Mouse (Mus musculus): Measurements from ENCODE around the gene S100a4.

S100a4 gene

DNA sequence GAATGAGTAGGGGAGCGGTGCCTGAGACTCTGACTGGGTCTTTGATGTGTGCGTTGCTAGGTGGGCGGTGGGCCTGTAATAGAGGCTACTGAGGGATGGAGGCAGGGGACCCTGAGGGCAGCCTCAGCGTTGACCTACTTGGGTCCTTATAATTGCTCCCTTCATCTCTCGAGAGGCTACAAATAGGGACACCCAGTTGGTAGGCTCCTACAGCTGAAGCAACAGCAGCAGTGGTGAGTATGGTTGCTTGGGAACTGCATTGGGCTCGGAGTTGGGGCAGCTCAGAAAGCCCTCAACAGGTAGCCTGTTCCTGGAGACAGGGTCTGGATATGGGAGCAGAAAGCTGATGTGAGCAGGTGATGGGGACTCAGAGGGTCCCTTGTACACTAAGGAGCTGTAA, 3.5 kb upstream of the S100a4 start:
- no peak for DNase-seq (ENCODE audit: low spot score)

DNA sequence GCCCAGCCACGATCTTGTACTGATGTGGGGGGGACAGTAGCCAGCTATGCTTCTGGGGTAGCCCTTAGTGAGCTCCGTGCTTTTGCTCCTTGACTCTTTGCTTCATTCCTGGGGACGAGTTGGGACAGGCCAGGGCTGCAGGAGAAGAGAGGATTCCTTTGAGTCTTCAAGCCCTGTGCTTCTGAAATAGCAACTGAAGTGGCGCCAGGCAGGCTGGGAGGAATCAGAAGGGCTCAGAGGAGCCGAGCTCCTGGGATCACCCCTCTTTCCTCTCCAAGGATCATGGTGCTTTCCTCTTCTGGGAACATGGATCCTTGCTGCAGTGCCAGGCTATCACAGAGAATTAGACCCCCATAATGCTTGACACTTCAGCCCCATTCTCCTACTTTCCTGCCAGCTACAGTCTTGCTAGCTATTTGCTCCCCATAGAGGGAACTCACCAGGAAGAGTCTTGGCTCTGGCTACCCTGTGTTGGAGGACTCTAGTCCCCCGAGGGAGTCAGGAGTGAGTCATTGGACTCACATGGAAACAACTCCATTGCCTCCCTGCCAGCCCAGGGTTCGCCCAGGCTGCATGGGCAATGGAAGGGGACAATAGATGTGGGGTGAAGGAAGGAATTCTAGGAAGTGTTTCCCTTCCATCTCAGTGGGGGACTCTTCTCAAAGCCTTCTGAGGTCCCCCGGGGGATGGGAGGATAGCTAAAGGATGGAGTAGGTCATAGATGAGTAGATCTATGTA, 2.9 kb upstream of the S100a4 start:
- DNase-seq (ENCODE audit: low spot score): no peak

GRCm38 (mm10) chr3:90601486-90602110, 2.0 kb upstream of the S100a4 start, which contains the start of gene Gm42674:
Gm42674 (plus strand) TSS chr3:90601904.
- DNase-seq (ENCODE audit: low spot score): no peak

DNA sequence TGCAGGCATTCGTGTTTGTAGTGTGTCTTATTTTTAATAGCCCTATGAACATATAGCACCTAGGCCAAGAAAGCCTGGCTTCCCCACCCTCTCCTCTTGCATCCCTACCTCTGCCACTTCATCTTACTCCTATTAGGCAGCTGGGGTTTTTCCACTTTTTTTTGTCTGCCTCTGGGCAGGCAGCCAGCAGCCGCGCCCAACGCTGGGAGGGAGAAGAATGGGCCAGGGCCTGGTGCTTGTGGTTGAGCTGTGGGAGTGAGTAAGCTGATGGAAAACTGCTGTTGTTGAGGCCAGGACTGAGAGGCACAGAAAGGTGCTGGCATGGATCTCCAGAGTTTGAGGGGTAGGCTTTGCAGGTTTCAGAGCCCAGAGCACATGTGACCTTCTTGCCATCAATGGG, 845 bp downstream of the S100a4 start:
- no peak for DNase-seq (ENCODE audit: low spot score)

DNA sequence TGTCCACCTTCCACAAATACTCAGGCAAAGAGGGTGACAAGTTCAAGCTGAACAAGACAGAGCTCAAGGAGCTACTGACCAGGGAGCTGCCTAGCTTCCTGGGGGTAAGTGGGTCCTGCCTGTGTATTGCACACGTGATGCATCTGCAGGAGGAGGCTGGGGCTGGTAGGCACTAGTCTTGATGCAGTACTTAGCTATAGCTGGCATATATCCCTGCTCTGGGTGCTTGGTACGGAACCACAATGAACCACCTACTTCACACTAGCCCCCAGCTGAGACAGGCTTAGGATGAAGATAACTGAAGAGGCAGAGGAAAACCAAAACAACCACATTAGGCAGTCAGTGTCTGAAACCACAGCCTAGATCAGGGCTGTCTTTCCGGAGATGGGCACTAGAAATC, 1.5 kb downstream of the S100a4 start:
- DNase-seq (ENCODE audit: low spot score): no peak

DNA sequence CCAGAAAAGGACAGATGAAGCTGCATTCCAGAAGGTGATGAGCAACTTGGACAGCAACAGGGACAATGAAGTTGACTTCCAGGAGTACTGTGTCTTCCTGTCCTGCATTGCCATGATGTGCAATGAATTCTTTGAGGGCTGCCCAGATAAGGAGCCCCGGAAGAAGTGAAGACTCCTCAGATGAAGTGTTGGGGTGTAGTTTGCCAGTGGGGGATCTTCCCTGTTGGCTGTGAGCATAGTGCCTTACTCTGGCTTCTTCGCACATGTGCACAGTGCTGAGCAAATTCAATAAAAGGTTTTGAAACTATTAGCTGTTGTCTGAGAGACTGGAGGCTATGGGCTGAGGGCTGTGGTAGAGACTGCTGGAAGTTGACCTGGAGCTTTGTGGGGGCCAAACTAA, 2.2 kb downstream of the S100a4 start:
- no peak for DNase-seq (ENCODE audit: low spot score)

DNA sequence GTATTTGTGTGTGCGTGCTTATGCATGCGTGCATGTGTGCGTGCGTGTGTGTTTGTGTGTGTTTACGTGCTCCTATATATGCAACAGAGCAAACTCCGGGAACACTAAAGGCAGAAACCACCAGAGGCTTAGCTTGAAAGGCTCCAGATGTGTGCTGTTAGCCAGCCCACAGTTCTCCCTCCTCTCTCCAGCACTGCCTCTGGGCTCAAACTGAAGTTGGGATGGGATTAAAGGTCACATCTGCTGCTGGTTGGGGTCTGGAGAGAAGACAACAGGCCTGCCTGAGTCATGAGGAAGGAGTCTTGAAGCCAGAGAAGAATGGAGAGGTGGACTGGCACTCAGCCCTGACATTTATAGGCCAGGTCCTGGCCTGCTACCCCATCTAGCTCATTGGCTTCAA, 2.6 kb downstream of the S100a4 start:
- DNase-seq (ENCODE audit: low spot score): no peak

DNA sequence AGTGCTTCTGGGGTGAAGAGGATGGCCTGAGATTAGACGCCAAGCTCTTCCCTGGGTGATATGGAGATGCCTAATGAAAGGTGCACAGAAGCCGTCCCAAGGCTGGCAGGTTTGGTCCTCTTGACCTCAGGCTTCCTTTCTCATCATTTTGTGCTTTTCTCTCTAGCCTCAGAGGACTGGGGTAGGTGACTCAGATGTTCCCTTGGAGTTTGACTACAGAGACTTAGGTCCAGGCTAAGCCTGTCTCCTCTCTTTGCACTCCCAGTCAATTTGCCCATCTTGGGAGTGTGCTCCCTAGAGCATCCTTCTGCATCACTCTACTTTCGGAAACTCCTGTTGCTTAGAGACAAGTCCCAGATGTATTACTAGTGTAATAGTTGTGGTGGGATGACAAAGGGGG, 3.8 kb downstream of the S100a4 start:
- DNase-seq (ENCODE audit: low spot score): no peak

DNA sequence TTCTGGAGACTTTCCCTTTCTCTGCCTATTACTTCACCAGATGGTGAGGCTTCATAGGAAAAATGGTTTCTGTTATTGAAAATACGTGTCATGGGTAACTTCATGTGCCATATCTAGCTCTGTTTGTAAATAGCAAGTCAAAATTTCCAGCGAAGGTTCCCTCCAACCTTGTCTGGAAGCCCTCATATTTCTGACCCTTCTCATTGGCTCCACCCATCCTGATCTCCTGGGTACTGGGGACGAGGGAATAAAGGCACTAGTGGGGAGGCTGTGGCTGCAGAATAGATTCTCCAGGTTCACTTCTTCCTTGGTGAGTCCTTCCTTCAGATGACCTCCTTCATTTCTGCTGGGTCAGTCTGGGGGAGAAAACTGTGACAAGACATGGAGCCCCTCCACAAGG, 4.7 kb downstream of the S100a4 start, which contains the start of gene S100a5:
Gene S100a5 (plus strand): TSS at position 301 of the 400 bp plus-strand sequence.
- DNase-seq (ENCODE audit: low spot score): no peak

DNA sequence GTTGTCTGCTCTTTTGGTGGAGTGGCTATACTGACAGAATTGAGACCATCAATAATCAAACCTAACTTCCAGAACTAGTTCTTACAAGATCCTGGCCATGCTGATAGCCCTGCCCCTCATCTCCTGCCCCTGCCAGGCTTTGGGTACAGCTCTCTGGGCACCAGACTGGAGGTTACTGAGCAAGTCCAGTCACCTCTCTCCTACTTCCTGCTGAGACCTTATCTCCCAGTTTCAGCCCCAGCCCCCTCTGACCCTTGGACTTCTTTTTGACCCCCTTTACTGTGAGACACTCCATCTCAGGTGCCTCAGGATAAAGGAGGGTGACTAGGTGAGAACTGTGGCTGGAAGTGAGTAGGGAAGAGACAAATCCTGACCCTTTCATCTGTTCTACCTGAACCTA, 5.5 kb downstream of the S100a4 start:
- DNase-seq (ENCODE audit: low spot score): no peak

- DNase-seq (ENCODE audit: low spot score): no peak
These were observed 7.9 kb downstream of the S100a4 start for GRCm38 (mm10) chr3:90611494-90611893.

GRCm38 (mm10) chr3:90612061-90612460, 8.5 kb downstream of the S100a4 start:
- no peak for DNase-seq (ENCODE audit: low spot score)

DNA sequence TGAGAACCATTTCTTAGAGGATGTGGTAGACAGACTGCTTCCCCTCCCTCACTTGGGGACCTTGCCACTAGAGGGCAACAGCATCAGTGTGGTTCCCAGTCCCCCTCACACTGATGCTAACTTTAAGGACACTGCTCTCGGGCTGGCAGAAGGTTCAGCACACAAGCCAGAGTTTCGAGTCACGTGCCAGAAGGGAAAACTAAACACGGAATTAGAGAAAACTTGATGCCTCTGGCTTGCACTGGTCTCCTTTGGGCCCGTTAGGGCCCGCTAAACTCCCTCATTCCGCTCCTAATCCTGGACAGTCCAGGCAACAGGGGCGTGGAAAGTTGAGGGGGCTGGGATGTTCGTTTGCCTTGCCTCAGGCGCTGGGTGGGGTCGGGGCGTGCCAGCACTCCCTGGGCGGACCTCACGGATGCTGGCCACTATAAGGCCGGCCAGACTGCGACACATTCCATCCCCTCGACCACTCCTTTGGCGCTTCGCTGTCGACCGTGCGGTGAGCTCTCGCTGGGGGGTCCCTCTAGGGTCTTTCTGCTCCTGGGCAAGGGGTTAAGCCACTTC, 9.2 kb downstream of the S100a4 start, which contains the start of gene S100a6:
Gene S100a6 (plus strand): TSS at position 155 of the 564 bp plus-strand sequence.
- peak; percentile 44 for DNase-seq (ENCODE audit: low spot score)

DNA sequence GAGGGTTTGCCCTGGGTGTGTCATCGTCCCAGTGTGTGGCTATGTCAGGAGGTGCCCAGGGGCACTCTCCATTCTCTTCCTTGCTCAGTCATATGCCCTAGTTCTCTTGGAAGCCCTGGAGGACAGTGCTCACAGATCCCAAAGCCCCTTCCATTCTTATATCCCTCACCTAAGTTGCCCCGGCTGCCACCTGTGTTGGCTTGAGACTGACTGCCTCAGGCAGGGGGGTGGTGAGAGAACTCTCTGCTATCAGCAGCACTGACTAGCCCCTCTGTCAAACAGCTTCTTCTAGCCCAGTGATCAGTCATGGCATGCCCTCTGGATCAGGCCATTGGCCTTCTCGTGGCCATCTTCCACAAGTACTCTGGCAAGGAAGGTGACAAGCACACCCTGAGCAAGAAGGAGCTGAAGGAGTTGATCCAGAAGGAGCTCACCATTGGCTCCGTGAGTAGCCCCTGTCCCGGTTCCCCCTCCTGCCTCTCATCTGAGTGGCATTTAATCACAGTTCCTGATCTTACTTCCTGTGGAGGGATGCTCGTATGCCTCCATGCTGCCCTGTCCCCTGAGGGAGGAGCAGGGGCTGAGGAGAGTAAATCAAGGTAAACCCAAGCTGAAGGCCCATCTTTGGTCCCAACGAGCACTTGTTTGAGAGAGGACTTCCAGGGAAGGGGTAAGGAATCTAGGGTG, 10.0 kb downstream of the S100a4 start:
- DNase-seq (ENCODE audit: low spot score): no peak

DNA sequence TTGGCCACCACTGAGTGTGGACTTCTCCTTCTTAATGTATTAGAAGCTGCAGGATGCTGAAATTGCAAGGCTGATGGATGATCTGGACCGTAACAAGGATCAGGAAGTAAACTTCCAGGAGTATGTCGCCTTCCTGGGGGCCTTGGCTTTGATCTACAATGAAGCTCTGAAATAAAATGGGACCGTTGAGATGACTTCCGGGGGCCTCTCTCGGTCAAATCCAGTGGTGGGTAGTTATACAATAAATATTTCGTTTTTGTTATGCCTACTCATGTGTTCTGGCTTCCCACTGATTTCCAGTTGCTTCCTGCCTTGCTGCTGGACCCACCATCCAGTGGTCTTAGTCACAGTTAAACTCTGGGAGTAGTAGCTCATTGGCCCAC, 10.6 kb downstream of the S100a4 start:
- no peak for DNase-seq (ENCODE audit: low spot score)

DNA sequence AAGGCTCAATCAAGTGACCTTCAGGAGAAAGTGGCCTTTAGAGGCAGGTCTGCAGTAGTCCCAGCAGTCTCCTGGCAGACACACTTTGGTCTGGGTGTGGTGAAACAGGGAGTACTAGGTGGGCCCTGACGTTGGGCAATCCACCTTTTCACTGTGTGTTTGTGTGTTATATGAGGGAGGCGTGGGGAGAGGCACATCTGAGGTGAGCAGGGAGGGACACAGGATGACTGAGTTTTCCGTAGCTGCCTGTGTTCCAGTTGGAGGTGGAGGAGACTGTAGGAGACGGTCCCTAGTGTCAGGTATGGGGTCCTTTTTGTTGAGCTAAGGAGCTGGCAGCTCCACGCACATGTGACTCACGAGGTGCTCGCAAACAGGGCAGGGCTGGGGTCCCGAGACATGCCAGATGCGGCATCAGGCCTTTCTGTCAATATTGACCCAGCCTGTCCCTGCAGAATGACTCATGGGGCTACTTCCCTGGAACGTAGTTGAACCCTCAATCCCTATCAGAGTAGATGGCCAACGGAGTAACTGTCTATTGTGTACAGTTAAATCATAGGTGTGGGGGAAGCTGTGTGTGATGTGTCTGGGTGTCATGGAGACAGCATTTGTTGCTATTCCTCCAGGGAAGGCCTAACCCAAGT, 11.2 kb downstream of the S100a4 start:
- DNase-seq (ENCODE audit: low spot score): no peak

DNA sequence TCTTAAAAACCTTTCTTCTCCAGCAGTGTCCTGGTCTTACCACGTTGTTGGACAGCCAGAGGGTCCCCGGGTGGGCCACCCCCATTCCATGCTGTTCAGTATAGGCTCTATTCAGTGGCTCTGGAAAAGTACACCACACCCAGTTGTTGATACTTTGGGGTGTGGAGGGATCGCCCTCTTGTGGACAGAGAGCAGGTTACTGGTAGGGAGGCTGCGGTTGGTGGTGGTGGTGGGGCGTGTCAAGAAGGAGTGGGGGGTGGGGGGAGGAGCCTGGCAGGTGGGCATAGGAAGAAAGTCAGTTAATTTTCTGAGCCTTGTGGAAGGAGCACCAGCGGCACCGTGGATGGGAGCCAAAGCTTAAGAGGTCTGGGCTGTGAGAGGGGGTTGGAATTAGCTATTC, 11.8 kb downstream of the S100a4 start:
- DNase-seq (ENCODE audit: low spot score): peak; percentile 21

DNA sequence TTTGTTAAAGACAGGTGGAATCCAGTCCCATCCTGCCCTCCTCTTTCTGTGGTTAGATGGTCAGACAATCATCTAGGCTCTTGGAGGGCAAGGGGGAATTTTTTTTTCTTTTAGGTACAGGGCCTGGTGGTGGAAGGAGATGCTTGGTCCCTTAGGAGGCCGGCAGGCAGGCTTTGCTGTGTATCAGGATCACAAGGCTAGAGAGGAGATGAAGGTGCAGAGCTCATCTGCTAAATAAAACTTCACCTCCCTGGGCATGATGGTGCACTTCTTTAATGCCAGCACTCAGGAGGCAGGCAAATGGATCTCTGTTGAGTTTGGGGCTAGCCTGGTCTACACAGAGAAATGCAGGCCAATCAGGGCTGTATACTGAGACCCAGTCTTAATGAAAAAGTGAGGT, 12.3 kb downstream of the S100a4 start:
- no peak for DNase-seq (ENCODE audit: low spot score)

- DNase-seq (ENCODE audit: low spot score): no peak
These were observed 14.0 kb downstream of the S100a4 start for GRCm38 (mm10) chr3:90617586-90617985.

DNA sequence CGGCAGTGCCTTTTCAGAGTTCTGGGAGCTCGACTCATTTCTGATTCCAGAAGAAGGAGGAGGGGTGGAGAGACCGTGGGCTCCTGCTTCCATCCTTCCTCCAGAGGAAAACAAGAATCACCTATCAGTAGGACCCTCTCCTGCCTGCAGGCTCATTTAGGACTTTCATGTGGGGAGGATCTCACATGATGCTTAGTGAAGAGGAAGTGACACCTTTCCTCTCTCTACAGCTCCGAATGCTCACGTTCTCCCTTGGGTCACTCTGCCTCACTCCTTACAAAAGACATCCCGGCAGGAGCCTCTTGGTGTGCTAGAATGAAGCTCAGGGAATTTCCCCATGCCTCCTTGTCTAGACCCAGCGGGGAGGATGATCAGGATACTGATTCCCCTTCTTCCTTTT, 18.0 kb downstream of the S100a4 start:
- no peak for DNase-seq (ENCODE audit: low spot score)

GRCm38 (mm10) chr3:90623435-90624071, 20.0 kb downstream of the S100a4 start:
- DNase-seq (ENCODE audit: low spot score): no peak

DNA sequence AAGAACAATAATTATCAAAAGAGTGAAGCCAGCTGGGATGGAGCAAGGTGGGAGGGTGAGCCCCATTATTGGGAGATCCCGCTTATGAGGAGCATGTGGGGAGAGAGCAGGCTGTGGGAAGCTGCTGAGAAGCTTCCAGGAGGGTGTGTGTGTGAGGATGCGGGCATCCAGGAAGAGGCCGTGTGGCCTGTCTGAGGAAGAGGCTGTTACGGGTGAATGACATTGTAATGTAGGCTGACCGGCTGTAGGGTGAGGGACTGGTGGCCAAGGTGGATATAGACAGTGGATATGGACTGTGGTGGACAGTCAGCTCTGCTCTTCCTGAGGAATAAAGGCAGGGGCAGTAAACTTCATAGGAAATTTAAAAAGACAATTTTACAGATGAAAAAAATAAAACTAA, 21.9 kb downstream of the S100a4 start:
- DNase-seq (ENCODE audit: low spot score): no peak

Measured in spleen, adult 12 weeks (tissue).